Mouse (Mus musculus) midbrain, postnatal 0 days (tissue): ENCODE measurements at regions not wholly inside any gene's neighbourhood (a gene's known extent, or its start where the extent isn't known, plus 50 kb on each side); places are given as distances from the start of the nearest gene placed in this dataset.
A peak's percentile ranks its signal among the peaks of the same experiment; 100 is the strongest.

Source experiments
- ATAC-seq: fragments of 200-750 bp; cut with Nextera tagmentation; 2 replicates; pipeline ENCODE4 v1.8.0; 2017; ENCODE audit warnings: moderate number of reproducible peaks, mild to moderate bottlenecking, moderate TSS enrichment, moderate library complexity; ENCODE audit not compliant: low FRiP score
- DNase-seq: peaks from one replicate; pipeline ENCODE4 v3.0.0-alpha.2; 2015; ENCODE audit warnings: low spot score
- H3K27ac ChIP-seq: fragments of 300-500 bp; sonication (generic); 2 replicates; pipeline ENCODE4 v1.5.1; 2014; ENCODE audit warnings: low read depth, mild to moderate bottlenecking, low read length, mixed read lengths
- H3K27me3 ChIP-seq: fragments of 300-500 bp; sonication (generic); 2 replicates; pipeline ENCODE4 v1.6.1; 2014; ENCODE audit warnings: low read length, control low read depth, mixed read lengths; ENCODE audit not compliant: insufficient read depth
- H3K36me3 ChIP-seq: fragments of 300-500 bp; sonication (generic); 2 replicates; pipeline ENCODE4 v1.6.1; 2014; ENCODE audit warnings: low read length, control low read depth, mixed read lengths; ENCODE audit not compliant: insufficient read depth
- H3K4me1 ChIP-seq: fragments of 300-500 bp; sonication (generic); 2 replicates; pipeline ENCODE4 v1.6.1; 2014; ENCODE audit warnings: mild to moderate bottlenecking, control low read depth, antibody characterized with exemption, low read length, mixed read lengths; ENCODE audit not compliant: insufficient read depth
- H3K4me2 ChIP-seq: fragments of 300-500 bp; sonication (generic); 2 replicates; pipeline ENCODE4 v1.6.1; 2014; ENCODE audit warnings: low read depth, mild to moderate bottlenecking, low read length, mixed read lengths; ENCODE audit not compliant: poor library complexity, severe bottlenecking
- H3K4me3 ChIP-seq: fragments of 300-500 bp; sonication (generic); 2 replicates; pipeline ENCODE4 v1.5.1; 2014; ENCODE audit warnings: low read depth, mild to moderate bottlenecking, low read length, moderate library complexity
- H3K9ac ChIP-seq: fragments of 300-500 bp; sonication (generic); replicated peaks from 2 replicates; pipeline ENCODE4 v1.6.1; 2014; ENCODE audit warnings: mild to moderate bottlenecking, low read length, moderate library complexity, mixed read lengths; ENCODE audit not compliant: poor library complexity, severe bottlenecking
- H3K9me3 ChIP-seq: fragments of 300-500 bp; sonication (generic); 2 replicates; pipeline ENCODE4 v1.6.1; 2016; ENCODE audit warnings: low read length, control low read depth
- CTCF ChIP-seq: IDR thresholded peaks from 2 replicates; pipeline ENCODE4 v1.5.1; 2016; ENCODE audit warnings: antibody characterized with exemption, mild to moderate bottlenecking
- WGBS: fragments of 180-500 bp; shearing (Covaris S2); extraction: QIAGEN DNeasy Blood & Tissue Kit; methylation state at CpG from one replicate; pipeline ENCODE4 v1.1.7; 2014; 5-methylcytosine and 5-hydroxymethylcytosine counted together

GRCm38 (mm10) chr11:28993270-28993847, 137.2 kb upstream of the Pnpt1 start:
- Histone ChIP-seq H3K4me3 (no peak overlapping the region), H3K4me1 (no peaks in the 10 kb centered on the region), H3K27ac (no peak overlapping the region), H3K27me3 (no peaks in the 10 kb centered on the region), H3K9me3 (no peaks in the 10 kb centered on the region), H3K36me3 (no peaks in the 10 kb centered on the region), H3K4me2 (no peak overlapping the region), H3K9ac (no peak overlapping the region)
- no peak for DNase-seq
- TF ChIP-seq CTCF, result no peak
- WGBS, result 72% methylated on average over 4 of the region's 4 CpGs
- no peak for ATAC-seq

GRCm38 (mm10) chr11:28998314-28999106, 132.0 kb upstream of the Pnpt1 start:
- H3K4me2 ChIP-seq, result no peak overlapping the region
- no peak overlapping the region for H3K27ac ChIP-seq
- no peak overlapping the region for H3K4me3 ChIP-seq
- DNase-seq (no peak), ATAC-seq (no peak)
- H3K36me3 ChIP-seq, result no peaks in the 10 kb centered on the region
- 79% methylated on average over 3 of the region's 3 CpGs for WGBS
- no peak for TF ChIP-seq CTCF
- H3K27me3 ChIP-seq, result no peaks in the 10 kb centered on the region
- H3K4me1 ChIP-seq, result no peaks in the 10 kb centered on the region
- H3K9ac ChIP-seq, result no peak overlapping the region
- H3K9me3 ChIP-seq, result no peaks in the 10 kb centered on the region

- ATAC-seq (no peak), DNase-seq (no peak)
- no peak overlapping the region for H3K4me3 ChIP-seq
- TF ChIP-seq CTCF, result no peak
- WGBS, result 79% methylated on average over 1 of the region's 1 CpGs
- no peak overlapping the region for H3K27ac ChIP-seq
- H3K9me3 ChIP-seq, result no peaks in the 10 kb centered on the region
- no peaks in the 10 kb centered on the region for H3K4me1 ChIP-seq
- H3K9ac ChIP-seq, result no peak overlapping the region
- no peaks in the 10 kb centered on the region for H3K36me3 ChIP-seq
- H3K4me2 ChIP-seq, result no peak overlapping the region
- H3K27me3 ChIP-seq, result no peaks in the 10 kb centered on the region
These were observed 131.3 kb upstream of the Pnpt1 start for GRCm38 (mm10) chr11:28999196-28999595.

- no peak for DNase-seq
- ATAC-seq, result no peak
These were observed 130.9 kb upstream of the Pnpt1 start for GRCm38 (mm10) chr11:28999620-29000019.

GRCm38 (mm10) chr11:29000212-29000611, 130.3 kb upstream of the Pnpt1 start:
- no peak for TF ChIP-seq CTCF
- ATAC-seq (no peak), DNase-seq (peak; percentile 2)
- Histone ChIP-seq H3K36me3 (no peaks in the 10 kb centered on the region), H3K27ac (no peak overlapping the region), H3K27me3 (no peaks in the 10 kb centered on the region), H3K9me3 (no peaks in the 10 kb centered on the region), H3K4me2 (no peak overlapping the region), H3K4me1 (no peaks in the 10 kb centered on the region), H3K9ac (no peak overlapping the region), H3K4me3 (no peak overlapping the region)
- 78% methylated on average over 2 of the region's 2 CpGs for WGBS

More at GRCm38 (mm10) chr11:28999620-29000019, 130.9 kb upstream of the Pnpt1 start:
- WGBS, result 77% methylated on average over 3 of the region's 3 CpGs
- H3K4me2 ChIP-seq, result no peak overlapping the region
- no peaks in the 10 kb centered on the region for H3K4me1 ChIP-seq
- no peaks in the 10 kb centered on the region for H3K9me3 ChIP-seq
- no peak for TF ChIP-seq CTCF
- H3K4me3 ChIP-seq, result no peak overlapping the region
- H3K36me3 ChIP-seq, result no peaks in the 10 kb centered on the region
- H3K27ac ChIP-seq, result no peak overlapping the region
- no peaks in the 10 kb centered on the region for H3K27me3 ChIP-seq
- H3K9ac ChIP-seq, result no peak overlapping the region

- Histone ChIP-seq H3K4me2 (no peak overlapping the region), H3K27me3 (no peaks in the 10 kb centered on the region), H3K4me3 (no peak overlapping the region), H3K4me1 (no peaks in the 10 kb centered on the region), H3K27ac (no peak overlapping the region), H3K9ac (no peak overlapping the region), H3K9me3 (no peaks in the 10 kb centered on the region), H3K36me3 (no peaks in the 10 kb centered on the region)
- TF ChIP-seq CTCF, result no peak
- 65% methylated on average over 1 of the region's 1 CpGs for WGBS
- DNase-seq, result no peak
- ATAC-seq, result no peak
These were observed 113.1 kb upstream of the Pnpt1 start for GRCm38 (mm10) chr11:29017406-29017805.
